Mouse (Mus musculus) frontal cortex, adult (tissue): ENCODE measurements around the gene Tmem132d.
"Not testable (repeated sequence)": the region's sequence is repeated elsewhere in the genome, so short reads cannot be mapped to it uniquely, and the experiment has no call there.

Experiments used
- ATAC-seq: cut with Nextera tagmentation; 2 replicates; pipeline ENCODE4 v1.9.2; 2017; ENCODE audit warnings: mild to moderate bottlenecking, moderate library complexity, mixed read lengths; ENCODE audit not compliant: low TSS enrichment

The Tmem132d gene

DNA sequence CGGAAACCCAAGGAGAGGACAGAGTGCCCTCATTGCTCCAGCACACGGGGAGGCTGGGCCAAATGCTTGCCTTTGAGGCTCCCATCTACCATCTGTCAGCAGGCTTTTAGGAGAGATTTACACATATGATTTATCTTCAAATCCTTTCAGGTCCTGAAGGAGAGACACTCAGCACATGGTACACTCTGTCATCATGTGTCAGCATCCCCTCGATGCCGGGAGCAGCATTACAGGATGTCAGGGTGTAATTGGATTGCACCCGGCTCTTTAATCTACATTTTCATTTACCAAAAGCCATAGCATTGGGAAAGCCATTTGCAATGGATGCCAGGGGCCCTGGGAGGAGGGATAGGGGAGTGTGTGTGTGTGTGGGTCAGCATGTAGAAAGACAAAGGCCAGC lies 651.7 kb downstream of the Tmem132d start:
- ATAC-seq: no peak

GRCm38 (mm10) chr5:127775749-127776148 lies 657.1 kb downstream of the Tmem132d start:
- peak; percentile 53 for ATAC-seq

DNA sequence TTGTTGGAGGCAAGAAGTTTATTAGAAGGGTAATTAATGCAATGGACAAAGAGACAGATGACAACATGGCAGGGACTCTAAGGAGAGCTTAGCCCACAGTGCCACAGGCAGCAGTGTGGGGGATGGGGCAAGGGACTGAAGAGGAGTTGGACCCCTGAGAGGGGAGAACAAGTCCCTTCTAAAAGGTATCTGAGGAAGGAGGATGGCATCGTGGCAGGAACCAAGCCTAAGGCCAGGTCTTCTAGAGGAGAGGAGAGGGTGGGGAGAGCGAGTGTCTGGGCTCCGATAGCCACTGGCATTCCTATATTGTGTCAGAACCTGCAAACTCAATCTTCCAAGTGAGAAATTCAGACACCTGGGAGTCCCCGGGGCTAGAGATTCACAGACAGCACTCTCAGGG lies 674.3 kb downstream of the Tmem132d start:
- ATAC-seq: no peak

GRCm38 (mm10) chr5:127756671-127757423 lies 676.0 kb downstream of the Tmem132d start:
- ATAC-seq: no peak

DNA sequence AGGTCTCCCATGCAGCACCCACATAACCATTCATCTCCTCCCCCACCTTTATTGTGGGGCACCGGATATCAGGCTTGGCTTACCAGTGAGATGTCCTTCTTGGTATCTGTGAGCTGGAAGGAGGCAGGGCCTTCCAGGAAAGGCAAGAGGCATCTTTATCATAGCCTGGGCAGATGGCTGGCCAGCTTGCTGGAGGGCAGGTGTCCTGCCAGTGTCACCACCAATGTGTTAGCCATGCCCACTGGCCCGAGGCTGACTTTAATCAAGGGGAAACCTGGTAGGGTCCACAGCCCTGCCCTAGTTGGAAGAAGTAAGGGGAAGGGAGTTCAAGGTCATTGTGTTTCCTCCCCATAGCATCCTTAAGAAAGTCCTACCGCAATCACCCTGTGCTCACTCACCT lies 676.9 kb downstream of the Tmem132d start:
- ATAC-seq: no peak

DNA sequence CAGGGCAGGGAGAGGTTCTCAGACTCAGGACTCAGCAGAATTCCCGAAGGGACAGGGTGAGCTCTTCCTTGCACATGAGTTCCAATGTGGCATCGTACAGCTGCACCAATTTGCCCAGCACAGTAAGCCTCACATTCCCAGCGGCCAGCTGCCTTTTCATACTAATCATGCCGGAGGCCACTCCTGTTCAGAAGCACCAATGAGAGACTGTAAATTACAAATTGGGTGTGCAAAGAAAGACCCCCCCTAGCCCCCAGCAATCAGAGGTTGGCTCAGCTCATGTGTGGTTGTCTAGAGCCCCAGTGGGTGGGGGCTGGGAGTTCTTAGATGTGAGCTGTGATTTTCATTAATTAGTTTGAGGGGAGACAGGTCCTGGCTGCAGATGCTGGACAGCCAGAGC lies 677.3 kb downstream of the Tmem132d start:
- ATAC-seq: 0 out of 2 replicates have a peak, but pooled peaks have one; percentile 44

GRCm38 (mm10) chr5:127751262-127751975 lies 681.5 kb downstream of the Tmem132d start:
- no peak for ATAC-seq

DNA sequence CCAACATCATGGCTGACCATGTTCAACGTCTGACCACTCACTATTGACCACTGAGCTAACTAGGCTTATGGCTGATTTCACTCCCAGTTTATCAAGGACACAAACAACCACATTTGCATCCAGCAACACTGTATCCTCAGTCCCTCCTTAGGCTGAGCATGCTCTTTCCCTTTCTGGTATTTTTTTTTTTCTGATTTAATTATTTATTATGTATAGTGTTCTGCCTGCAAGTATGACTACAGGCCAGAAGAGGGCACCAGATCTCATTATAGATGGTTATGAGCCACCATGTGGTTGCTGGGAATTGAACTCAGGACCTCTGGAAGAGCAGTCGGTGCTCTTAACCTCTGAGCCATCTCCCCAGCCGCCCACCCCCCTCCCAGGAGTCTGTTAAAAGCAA lies 683.3 kb downstream of the Tmem132d start:
- not testable (repeated sequence) for ATAC-seq

- ATAC-seq: peak; percentile 47; the same call in 1 of the 2 replicates
Measured at GRCm38 (mm10) chr5:127741331-127741730, 691.5 kb downstream of the Tmem132d start.
